Mouse (Mus musculus): Measurements from ENCODE around the gene Ppp1r12b.

DNA sequence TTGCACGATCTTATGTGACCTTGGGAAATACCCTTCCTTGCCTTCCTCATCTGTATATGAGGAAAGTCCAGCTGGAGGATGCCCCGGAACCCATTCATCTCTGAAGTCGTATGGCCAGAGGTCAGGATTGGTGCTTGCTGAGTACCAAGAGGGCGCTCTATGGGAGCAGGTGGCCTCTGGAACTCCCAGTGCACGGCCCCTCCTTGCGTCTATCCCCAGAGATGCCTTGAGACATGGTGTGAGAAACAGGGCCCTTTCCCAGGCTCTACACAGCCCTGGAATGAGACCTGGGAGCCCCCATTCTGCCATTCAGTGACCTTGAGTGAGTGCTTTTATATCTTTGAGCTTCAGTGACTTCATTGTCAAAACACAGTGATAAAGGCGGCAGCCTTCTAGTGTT lies 244.7 kb downstream of the Ppp1r12b start:
- TF ChIP-seq CTCF (IDR thresholded peaks at IDR 0.05; ENCODE audit: low read depth) = no peak
- TF ChIP-seq EP300 (optimal IDR thresholded peaks at IDR 0.05) = no peak
